Mouse (Mus musculus): ENCODE results near the gene Myl3.

Gene Myl3

DNA sequence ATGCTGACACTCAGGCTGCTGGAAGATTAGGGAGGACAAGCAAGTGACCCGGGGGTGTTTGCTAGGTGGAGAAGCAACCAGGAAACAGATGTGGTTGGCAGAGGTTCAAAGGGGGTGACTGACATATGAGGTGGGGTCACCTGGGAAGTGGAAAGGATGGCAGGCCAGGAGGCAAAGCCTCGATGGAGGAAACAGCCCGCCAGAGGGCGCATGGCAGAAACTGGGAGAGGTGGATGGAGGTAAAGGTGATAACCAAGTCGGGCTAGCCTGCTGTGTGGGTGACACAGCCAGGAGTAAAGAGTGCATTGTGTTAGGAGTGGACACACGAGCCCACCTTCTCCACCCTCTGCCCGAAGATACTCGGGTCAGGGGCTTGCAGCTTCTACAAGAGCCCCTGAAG is 11.8 kb upstream of the Myl3 start:
- no peak for DNase-seq (ENCODE audit: low read depth, low spot score)

DNA sequence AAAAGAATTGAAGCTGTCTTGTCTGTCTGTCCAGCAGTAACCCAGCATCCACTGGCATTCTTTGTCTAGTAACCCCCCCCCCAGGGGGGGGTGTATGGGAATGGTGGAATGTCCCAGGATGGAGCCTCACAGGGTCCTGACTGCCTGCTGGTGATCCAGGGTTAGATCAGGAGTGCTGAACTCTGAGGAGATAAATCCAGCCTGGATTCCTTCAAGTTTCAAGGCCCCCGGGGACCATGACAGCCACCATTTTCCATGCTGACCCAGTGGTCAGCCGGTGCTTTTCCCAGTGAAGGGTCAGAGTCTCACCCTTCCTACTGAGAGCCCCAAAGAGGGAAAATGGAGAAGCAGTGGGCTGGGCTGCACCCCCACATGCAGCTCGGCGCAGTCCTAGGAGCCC is 9.8 kb upstream of the Myl3 start:
- DNase-seq (ENCODE audit: low read depth, low spot score), result no peak

DNA sequence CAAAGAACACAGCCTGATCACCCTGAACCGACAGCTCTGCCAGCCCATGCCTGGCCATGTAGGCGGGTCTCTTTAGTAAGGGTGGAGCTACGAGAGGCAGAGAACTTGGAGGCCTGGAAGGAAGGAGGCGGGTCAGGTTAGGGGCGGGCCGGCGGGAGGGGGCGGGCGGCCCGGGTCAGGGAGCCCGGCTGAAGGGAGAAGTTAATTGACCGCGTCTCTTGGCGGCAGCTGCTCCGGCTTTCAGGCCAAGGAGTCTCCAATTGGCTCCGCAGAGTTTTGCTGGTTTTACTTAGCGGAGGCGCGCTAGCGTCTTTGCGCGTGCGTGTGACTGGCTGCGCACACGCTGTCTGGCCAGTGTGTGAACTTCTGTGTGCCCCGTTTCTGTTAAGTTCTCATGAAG is 9.0 kb upstream of the Myl3 start:
- DNase-seq (ENCODE audit: low read depth, low spot score), result peak; percentile 47

DNA sequence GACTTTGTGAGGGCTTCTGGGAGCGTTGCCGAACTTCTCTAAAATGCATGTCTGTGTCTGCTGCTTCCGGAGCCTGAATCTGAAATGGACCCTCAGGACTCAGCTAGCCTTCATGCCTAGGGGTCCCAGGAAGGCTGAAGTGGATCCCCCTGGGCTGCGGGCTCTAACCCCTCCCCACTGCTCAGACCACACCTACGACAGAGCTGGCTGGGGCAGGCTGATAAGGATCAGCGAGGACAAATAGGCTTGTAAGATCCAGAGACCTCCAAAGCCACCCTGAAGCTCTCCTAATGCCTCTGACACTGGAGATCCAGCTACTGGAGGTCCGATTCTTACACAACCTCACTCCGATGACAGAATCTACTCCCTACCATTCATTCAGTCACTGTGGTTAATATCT is 8.6 kb upstream of the Myl3 start:
- no peak for DNase-seq (ENCODE audit: low read depth, low spot score)

DNA sequence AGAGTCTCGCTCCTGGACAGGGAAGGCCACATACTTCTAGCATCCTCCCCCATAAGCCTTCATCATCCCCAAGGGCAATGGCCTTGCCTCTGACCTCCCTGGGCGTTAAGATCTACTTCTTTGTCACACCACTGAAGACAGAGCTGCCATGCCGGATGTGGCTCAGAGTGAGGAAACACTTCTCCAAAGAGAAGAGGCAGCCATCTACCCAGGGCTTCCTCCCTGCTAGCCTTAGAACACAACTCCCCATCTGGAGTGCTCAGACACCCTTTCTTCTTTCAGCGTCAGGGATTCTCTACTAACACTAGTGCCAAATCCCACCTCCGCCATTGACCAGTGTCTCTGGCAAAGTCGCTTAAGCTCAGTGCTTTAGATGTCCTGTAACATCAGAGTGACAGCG is 7.5 kb upstream of the Myl3 start:
- no peak for DNase-seq (ENCODE audit: low read depth, low spot score)

DNA sequence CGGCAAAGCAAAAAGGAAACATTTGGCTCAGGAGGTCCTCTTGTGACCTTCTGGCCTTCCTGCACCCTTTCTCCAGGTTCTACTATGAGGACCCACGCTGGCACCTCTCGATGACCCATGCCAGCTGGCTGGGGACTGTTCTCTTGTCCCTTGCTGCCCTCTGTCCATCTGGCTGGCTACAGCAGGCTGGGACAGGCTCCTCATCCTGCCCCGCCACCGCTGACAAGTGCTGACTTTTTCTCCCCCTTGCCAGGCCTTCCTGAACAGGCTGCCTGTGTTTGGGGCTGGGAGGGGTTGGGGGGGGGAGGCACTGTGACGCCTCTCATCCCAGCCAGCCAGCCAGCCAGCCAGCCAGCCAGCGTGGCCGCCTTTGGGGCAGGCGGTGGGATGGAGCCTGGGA is 5.3 kb upstream of the Myl3 start:
- no peak for DNase-seq (ENCODE audit: low read depth, low spot score)

DNA sequence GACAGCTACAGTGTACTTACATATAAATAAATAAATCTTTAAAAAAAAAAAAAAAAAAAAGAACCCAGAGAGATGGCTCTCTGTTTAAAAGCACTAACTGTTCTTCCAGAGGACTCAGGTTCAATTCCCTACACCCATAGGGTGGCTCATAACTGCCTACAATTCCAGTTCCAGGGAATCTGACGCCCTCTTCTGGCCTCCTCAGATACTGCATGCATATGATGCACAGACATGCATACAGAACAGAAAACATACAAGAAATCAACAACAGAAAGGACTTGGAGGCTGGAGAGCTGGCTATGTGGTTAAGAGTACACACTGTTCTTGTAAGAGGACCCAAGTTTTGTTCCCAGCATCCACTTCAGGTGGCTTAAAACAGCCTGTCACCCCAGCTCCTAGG is 3.6 kb upstream of the Myl3 start:
- DNase-seq (ENCODE audit: low read depth, low spot score), result no peak

DNA sequence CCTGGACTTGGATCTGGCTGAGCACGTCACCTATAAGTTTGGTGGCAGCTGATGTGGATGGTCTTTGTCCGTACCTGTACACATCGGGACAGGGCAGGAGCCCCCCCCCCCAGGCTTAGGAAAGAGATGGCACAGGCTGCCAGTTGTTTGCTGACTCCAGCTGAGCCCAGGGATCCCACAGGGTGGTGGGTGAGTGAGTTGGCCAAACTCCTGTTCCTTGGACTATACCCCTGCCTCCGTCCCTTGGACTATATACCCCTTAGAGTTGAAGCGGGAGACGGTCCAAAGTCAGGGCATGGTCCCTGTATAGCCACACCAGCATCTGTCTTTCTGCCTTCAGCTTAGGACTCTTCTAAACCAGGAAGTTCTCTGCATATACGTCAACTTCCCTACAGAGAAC is 1.7 kb upstream of the Myl3 start:
- DNase-seq (ENCODE audit: low read depth, low spot score), result no peak

DNA sequence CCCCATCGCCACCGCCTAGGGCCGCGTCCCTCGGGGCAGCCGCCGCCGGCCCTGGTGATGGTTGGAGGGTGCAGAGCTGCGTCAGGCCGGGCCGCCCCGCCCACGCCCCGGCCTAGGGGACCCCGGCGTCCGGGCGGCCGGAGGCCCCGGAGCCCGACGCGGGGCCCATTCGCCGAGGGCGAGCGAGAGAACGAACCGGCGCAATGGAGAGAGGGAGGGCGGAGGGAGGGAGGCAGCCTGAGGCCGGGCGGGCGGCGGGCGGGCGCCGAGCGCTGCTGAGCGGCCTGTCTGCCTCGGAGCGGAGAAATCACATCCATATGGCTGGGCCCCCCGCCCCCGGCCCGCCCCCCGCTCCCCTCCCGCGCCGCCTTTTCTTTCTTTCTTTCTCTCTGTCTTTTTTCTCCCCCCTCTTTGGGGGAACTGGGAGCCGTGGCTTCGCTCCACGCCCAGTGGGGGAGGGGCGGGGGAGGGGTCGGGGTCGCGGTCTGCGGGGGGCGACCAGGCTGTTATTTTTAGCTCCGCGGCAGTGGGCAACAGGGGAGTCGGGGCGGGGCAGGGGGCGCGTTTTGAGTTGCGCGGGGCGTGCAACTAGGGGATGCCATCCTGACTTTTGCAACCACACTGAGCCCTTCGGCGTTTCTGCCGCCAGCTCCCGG is 762 bp downstream of the Myl3 start:
- DNase-seq (ENCODE audit: low read depth, low spot score), result no peak

DNA sequence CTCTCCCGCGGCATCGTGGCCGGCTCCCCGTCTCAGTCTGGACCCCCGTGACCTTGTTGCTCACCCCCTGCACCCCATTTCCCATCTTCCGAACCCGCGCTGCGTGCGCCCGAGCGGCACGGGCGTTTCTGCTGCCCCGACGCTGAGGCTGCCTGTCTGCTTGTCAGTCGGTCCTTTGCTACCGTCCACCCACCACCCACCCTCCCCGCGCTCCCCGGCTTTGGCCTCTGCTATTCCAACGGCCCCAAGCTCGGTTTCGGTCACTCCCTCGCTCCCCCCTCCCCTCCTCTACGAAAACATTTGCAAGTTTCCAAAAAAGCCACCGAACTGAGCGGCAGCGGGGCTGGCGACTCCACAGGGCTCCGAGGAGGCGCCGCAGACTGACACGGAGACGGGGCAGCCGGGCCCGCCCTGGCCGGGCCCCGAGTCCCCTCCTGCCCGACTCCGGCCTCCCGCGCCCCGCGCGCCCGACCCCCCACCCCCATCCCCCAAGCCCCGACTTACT is 1.3 kb downstream of the Myl3 start:
- DNase-seq (ENCODE audit: low read depth, low spot score), result no peak

DNA sequence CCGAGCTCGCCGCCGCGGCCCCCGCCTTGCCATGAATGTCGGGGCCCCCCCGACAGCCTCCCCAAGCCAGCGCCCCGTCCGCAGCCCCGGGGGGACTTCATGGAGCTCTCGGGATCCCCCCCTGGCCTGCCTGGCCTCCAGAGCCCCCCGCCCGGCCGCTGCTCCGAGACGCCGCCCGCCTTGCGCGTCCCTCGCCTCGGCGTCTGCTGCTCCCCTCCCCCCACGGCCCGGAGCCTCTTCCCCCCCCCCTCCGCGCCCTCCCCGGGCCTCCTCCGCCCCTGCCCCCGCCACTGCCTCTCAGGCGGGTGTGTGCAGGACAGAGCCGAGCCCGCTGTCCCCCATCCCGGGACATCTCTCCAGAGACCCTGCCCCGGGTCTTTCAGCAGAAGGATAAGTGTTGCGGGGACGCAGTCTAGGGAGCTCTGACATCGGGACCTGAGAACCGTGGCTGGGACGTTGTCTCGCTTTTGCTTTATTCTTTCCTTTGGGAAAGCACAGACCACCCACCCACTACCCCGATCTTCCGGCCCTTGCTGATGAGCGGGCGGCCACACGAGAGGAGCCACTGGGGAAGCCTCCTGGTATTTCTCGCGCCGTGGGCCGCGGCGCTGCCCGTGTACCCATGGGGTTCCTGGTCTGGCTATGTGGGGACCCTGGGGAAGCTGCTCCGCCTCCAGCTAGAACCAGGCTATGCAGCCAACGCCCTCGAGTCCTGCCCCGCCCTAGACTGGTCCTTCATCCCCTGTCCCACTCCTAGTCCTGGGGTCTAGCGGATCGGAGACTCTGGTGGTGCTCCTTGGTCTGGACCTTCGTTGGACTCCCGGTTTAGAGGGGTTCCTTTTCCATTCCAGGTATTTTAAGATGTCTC is 2.0 kb downstream of the Myl3 start:
- no peak for DNase-seq (ENCODE audit: low read depth, low spot score)

DNA sequence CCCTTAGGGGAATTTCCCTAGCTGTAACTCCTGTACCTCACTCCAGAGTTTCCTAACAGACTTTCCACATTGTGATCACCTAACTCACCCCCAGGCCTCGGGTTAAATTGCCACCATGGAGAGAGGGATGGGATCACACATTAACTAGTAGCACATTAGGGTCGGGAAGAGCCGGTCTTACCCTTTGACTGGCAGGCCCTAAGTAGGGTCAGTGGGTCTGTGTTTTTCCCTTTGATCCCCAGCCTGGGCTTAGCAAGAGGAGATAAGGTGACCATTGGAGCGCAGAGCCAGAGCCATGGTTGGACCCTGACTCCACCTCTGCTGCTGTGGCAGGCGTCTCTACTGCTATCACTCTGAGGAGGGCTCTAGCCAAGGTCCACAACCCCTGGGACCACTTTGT is 4.1 kb downstream of the Myl3 start:
- DNase-seq (ENCODE audit: low read depth, low spot score), result no peak

DNA sequence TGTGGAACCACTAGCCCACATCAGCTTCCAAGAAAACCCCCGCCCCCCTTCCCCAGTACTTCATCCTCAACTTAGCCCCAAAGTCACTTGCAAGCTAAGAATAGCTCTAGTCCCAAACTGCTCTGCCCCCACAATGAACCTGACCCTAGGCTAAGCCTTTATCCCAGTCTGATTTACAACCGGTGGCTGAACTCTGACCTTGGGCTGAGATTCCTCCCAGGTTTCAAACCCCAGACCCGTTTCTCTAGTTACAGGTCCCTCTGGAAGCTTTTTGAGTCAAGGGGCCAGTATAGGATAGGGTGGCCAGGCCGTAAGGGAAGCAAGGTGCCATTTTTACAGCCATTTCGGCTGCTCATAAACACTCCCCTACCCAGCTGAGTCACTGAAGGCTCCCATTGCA is 4.6 kb downstream of the Myl3 start:
- no peak for DNase-seq (ENCODE audit: low read depth, low spot score)

DNA sequence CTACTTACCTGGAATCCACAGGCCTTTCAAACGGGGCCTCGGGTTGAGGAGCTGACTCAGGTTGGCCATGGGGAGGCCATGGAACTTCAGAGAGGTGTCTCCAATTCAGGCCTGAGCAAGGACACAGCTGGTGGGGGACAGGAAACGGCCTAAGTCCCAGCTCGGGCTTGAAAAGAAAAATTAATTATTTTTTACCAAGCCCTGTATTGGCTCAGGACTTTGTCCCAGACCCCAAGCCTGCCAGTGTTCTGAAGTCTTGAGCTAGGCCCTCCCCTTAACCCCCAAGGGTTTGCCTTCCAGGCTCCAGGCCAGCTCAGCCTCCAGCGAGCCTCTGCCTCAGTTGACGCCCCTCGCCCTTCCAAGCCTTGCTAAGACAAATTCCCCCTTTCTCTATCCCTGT is 5.3 kb downstream of the Myl3 start, which contains the start of gene Pth1r:
Pth1r (minus strand) TSS at position 185 of the 400 bp plus-strand sequence.
- DNase-seq (ENCODE audit: low read depth, low spot score), result no peak

DNA sequence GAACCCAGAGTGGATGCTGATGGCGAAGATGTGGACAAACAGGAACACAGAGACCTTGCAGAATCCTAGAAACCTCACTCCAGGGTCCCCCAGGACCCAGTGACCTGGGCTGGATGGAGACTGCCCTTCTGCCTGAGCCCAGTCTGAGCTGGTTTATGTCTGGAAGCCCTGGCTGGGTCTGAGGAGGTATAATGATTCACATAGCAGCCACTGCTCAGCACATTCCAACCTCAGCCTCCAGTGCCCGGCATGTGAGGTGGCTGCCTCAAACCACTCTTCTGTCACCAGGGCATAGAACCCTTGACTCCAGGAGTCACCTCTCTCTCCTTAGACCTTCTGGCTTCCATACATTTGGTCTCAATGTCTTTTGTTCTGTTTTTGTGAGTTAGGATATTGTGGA is 6.8 kb downstream of the Myl3 start:
- DNase-seq (ENCODE audit: low read depth, low spot score), result no peak

DNA sequence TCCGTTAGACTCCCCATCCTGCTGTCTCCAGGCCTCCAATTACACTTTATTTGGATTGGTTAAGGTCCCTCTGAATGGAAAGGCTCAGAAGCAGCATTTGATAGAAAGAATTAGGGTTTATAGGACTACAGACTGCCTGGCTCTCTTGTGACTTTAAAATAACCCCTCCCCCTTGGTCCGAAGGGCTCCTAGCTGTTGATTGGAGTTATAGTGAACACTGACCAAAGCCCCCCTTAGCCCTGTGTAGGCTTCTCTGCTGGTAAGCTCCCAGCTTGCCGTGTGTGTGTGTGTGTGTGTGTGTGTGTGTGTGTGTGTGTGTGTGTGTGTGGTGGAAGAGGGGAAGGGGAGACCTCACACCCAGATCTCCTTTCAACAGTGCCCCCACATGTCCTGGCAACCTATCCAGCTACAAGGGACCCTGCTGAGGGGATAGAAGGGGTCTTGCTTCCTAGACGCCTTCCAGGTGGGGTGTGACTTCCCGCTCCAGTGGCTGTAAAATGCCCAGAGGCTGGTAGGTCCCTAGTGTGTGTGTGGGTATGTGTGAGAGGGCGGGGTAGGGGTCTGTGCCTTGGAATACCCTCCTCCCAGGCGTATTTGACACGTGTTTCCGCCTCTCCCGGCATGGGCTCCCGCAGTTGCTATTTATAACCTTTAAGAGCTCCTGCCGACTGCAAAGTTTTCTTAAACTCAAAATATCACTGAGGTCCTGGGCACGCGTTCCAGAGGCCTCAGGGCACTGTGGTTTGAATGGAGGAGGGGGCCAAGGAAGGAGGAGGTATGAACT is 8.9 kb downstream of the Myl3 start:
- DNase-seq (ENCODE audit: low read depth, low spot score), result no peak

DNA sequence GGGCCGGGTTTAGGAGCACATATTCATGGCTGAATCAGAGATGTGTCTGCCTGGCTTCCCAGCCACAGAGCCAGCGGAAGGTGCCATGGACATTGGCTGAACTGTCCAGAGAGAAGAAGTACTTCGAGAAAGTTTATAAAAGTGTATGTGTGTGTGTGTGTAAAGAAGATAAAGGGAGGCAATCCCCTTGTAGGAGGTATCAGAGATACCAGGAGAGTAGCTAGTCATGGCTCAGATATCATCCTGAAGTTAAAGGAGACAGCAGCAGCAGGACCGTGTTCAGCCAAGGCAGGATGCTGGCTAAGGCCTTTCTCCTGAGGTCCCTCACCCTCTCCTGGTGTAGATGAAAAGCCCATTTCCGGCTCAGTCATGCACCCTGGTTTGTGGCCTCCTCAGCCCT is 9.8 kb downstream of the Myl3 start:
- no peak for DNase-seq (ENCODE audit: low read depth, low spot score)

DNA sequence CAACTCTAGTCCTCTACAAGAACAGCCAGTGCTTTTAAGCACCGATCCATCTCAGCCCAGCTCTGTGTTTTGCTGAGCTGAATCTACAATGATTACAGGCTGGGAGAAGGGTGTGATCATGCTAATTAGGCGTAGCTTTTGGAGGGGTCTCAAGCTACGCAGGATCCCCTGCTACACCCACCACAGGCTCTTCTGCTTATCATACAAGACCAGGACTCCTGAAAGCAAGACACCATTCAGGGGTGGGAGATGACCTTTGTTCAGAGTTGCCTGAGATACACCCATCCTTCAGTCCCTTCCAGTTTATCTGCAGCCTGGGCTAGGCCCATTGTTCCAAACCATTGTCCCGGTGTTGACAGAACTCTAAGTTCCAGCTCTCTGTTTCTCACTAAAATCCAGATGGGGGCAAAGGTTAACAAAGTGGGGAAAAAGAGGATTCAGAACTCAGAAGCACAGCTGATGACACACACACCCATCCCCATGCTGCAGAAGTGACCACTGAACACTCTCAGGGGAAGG is 11.3 kb downstream of the Myl3 start:
- DNase-seq (ENCODE audit: low read depth, low spot score), result no peak

DNA sequence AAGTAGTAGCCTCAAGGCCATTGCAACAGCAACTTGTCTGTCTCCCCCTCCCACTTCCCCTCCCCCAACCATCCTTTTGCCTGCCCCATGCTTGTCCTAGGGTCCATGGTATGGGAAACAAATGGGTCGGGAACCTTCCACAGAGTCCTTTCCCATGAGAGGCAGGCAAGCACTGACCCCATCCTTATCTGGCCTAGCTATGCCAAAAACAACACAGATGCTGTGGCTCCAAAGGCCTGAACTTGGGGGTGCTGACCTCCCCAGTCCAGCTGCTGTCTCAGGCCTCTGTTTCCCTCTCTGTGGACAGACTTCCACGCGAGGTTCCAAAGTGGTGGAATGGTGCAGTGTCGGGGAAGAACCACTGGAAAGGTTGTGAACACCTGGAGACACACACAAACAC is 12.1 kb downstream of the Myl3 start:
- DNase-seq (ENCODE audit: low read depth, low spot score), result no peak

DNA sequence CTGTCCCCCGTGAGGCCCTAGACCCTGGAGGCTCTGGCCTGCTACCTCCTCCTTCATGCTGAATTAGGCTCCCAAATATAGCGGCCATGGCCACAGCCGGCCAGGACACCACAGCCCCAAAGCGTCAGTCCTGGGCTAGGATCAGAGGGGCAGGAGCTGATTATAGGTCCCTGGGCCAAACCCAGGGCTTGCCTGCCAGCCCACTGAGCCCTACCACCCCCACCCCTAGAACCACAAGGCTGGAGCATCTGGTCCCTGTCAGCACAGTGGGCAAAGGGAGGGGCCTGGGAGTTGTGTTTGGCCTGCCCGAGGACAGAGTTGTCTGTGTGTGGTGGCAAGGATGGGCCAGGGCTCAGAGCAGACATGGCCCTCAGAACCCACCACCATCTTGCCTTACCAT is 16.2 kb downstream of the Myl3 start:
- no peak for DNase-seq (ENCODE audit: low read depth, low spot score)

DNA sequence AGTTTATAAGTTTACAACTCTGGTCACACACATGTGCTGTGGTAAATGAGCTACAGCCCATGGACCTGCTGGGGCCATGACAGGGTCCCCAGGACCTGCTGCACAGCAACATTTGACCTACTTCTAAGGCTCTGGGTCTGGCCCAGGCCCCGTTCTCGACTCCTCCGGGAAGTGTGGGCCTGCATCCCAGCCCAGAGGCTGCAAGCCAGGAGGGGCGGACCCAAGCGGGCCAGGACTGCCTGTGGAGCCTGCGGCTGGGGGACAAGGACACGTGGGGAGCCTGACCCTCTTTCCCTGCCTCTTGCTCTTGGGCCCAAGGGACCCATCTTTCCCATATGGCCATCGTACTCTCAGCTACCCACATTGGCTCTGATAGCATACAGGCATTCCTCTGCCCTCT is 16.9 kb downstream of the Myl3 start:
- DNase-seq (ENCODE audit: low read depth, low spot score), result no peak

DNA sequence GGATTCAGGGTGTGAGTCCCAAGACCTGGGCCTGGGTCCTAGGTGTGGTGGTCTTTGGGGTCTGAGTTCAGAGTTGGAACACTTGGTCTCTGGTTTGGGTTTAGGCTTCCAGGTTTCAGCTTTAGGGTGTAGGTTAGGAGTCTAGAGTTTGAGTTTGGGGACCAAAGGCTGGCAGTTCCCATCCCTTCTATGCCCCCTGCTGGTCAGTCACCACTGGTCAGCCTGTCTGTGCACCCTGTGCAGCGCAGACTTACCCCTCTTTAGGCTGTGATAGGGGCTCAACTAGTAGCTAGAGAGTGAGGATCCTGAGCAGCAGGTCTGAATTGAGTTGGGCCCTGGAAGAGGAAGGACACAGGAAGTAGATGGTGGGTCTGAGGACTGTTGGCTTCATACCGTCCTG is 17.6 kb downstream of the Myl3 start:
- DNase-seq (ENCODE audit: low read depth, low spot score), result no peak

Measured in WW6 (cell line).